Mouse (Mus musculus): ENCODE results near the gene Tle4. TPM values are rescaled to one million over a fixed set of nuclear protein-coding genes. Genes with fewer than 3 reads are reported as not detected.

Tle4 gene
- polyA plus RNA-seq, 1 experiment from 2014 or later: 33.9 TPM

- 91% methylated on average over 3 of the region's 3 CpGs for WGBS
- ATAC-seq (ENCODE audit: low read depth): no peak
- Histone ChIP-seq H3K9ac (no peak overlapping the region), H3K4me2 (no peak overlapping the region), H3K36me3 (peaks cover 23% of the 10 kb centered on the region), H3K27ac (replicated peaks) (no peak overlapping the region), H3K9me3 (no peaks in the 10 kb centered on the region), H3K4me1 (replicated peaks) (peaks cover 37% of the 10 kb centered on the region), H3K27me3 (0 out of 2 replicates have a peak, but pooled peaks cover 7% of the 10 kb centered on the region), H3K4me3 (no peak overlapping the region)
These were observed 11.7 kb downstream of the Tle4 start for GRCm38 (mm10) chr19:14586171-14586570.

GRCm38 (mm10) chr19:14585731-14586130 is 12.1 kb downstream of the Tle4 start:
- Histone ChIP-seq H3K4me1 (replicated peaks) (peaks cover 34% of the 10 kb centered on the region), H3K27me3 (0 out of 2 replicates have a peak, but pooled peaks cover 7% of the 10 kb centered on the region), H3K4me2 (no peak overlapping the region), H3K27ac (replicated peaks) (no peak overlapping the region), H3K9ac (no peak overlapping the region), H3K4me3 (no peak overlapping the region), H3K9me3 (no peaks in the 10 kb centered on the region), H3K36me3 (peaks cover 27% of the 10 kb centered on the region)
- ATAC-seq (ENCODE audit: low read depth): no peak
- 88% methylated on average over 4 of the region's 4 CpGs for WGBS

GRCm38 (mm10) chr19:14585235-14585634 is 12.6 kb downstream of the Tle4 start:
- no peak overlapping the region for H3K9ac ChIP-seq
- no peak overlapping the region for H3K4me3 ChIP-seq
- H3K36me3 ChIP-seq: peaks cover 28% of the 10 kb centered on the region
- ATAC-seq (ENCODE audit: low read depth): no peak
- H3K4me2 ChIP-seq: no peak overlapping the region
- peaks cover 29% of the 10 kb centered on the region for H3K4me1 ChIP-seq (replicated peaks)
- 95% methylated on average over 3 of the region's 3 CpGs for WGBS
- H3K27ac ChIP-seq (replicated peaks): no peak overlapping the region
- no peaks in the 10 kb centered on the region for H3K9me3 ChIP-seq
- 0 out of 2 replicates have a peak, but pooled peaks cover 7% of the 10 kb centered on the region for H3K27me3 ChIP-seq

GRCm38 (mm10) chr19:14578698-14579097 is 19.2 kb downstream of the Tle4 start:
- no peaks in the 10 kb centered on the region for H3K27me3 ChIP-seq
- no peaks in the 10 kb centered on the region for H3K9me3 ChIP-seq
- no peak overlapping the region for H3K27ac ChIP-seq (replicated peaks)
- ATAC-seq (ENCODE audit: low read depth): no peak
- H3K4me2 ChIP-seq: no peak overlapping the region
- WGBS: 90% methylated on average over 5 of the region's 5 CpGs
- peaks cover 6% of the 10 kb centered on the region; the same call in 1 of the 2 replicates for H3K4me1 ChIP-seq (replicated peaks)
- H3K36me3 ChIP-seq: peaks cover 9% of the 10 kb centered on the region
- H3K4me3 ChIP-seq: no peak overlapping the region
- H3K9ac ChIP-seq: no peak overlapping the region

GRCm38 (mm10) chr19:14578016-14578415 is 19.8 kb downstream of the Tle4 start:
- H3K4me3 ChIP-seq: no peak overlapping the region
- H3K4me1 ChIP-seq (replicated peaks): peaks cover 6% of the 10 kb centered on the region; the same call in 1 of the 2 replicates
- no peak for ATAC-seq (ENCODE audit: low read depth)
- peaks cover 9% of the 10 kb centered on the region for H3K36me3 ChIP-seq
- no peaks in the 10 kb centered on the region for H3K27me3 ChIP-seq
- no peak overlapping the region for H3K4me2 ChIP-seq
- no peak overlapping the region for H3K27ac ChIP-seq (replicated peaks)
- H3K9me3 ChIP-seq: no peaks in the 10 kb centered on the region
- H3K9ac ChIP-seq: no peak overlapping the region
- 73% methylated on average over 4 of the region's 4 CpGs for WGBS

GRCm38 (mm10) chr19:14576311-14576710 is 21.5 kb downstream of the Tle4 start:
- Histone ChIP-seq H3K9ac (no peak overlapping the region), H3K27ac (replicated peaks) (no peak overlapping the region), H3K4me2 (no peak overlapping the region), H3K27me3 (no peaks in the 10 kb centered on the region), H3K4me3 (no peak overlapping the region), H3K36me3 (peaks cover 6% of the 10 kb centered on the region), H3K4me1 (replicated peaks) (peaks cover 6% of the 10 kb centered on the region; the same call in 1 of the 2 replicates), H3K9me3 (no peaks in the 10 kb centered on the region)
- no peak for ATAC-seq (ENCODE audit: low read depth)

GRCm38 (mm10) chr19:14568879-14569278 is 29.0 kb downstream of the Tle4 start:
- H3K27me3 ChIP-seq: peaks cover 6% of the 10 kb centered on the region; the same call in 1 of the 2 replicates

GRCm38 (mm10) chr19:14567081-14567480 is 30.8 kb downstream of the Tle4 start:
- H3K4me2 ChIP-seq: no peak overlapping the region
- peak; percentile 79 for ATAC-seq (ENCODE audit: low read depth)
- H3K9me3 ChIP-seq: no peaks in the 10 kb centered on the region
- peaks cover 36% of the 10 kb centered on the region for H3K4me1 ChIP-seq (replicated peaks)
- 14% methylated on average over 3 of the region's 3 CpGs for WGBS
- peaks cover 11% of the 10 kb centered on the region; the same call in 1 of the 2 replicates for H3K27me3 ChIP-seq
- H3K36me3 ChIP-seq: no peaks in the 10 kb centered on the region
- peak overlapping the region; percentile 43 for H3K27ac ChIP-seq (replicated peaks)
- H3K9ac ChIP-seq: no peak overlapping the region
- H3K4me3 ChIP-seq: no peak overlapping the region

More at GRCm38 (mm10) chr19:14568879-14569278, 29.0 kb downstream of the Tle4 start:
- H3K4me1 ChIP-seq (replicated peaks): peaks cover 36% of the 10 kb centered on the region
- H3K9ac ChIP-seq: no peak overlapping the region
- no peaks in the 10 kb centered on the region for H3K9me3 ChIP-seq
- no peaks in the 10 kb centered on the region for H3K36me3 ChIP-seq
- no peak overlapping the region for H3K27ac ChIP-seq (replicated peaks)
- ATAC-seq (ENCODE audit: low read depth): no peak
- no peak overlapping the region for H3K4me3 ChIP-seq
- no peak overlapping the region for H3K4me2 ChIP-seq

- H3K36me3 ChIP-seq: no peaks in the 10 kb centered on the region
- H3K9me3 ChIP-seq: no peaks in the 10 kb centered on the region
- H3K27me3 ChIP-seq: peaks cover 11% of the 10 kb centered on the region; the same call in 1 of the 2 replicates
- H3K4me1 ChIP-seq (replicated peaks): peaks cover 36% of the 10 kb centered on the region
- no peak overlapping the region for H3K4me2 ChIP-seq
- H3K9ac ChIP-seq: no peak overlapping the region
- 12% methylated on average over 5 of the region's 5 CpGs for WGBS
- peak; percentile 71 for ATAC-seq (ENCODE audit: low read depth)
- no peak overlapping the region for H3K4me3 ChIP-seq
- peak overlapping the region; percentile 43 for H3K27ac ChIP-seq (replicated peaks)
These were observed 31.3 kb downstream of the Tle4 start for GRCm38 (mm10) chr19:14566564-14567021.

- Histone ChIP-seq H3K4me1 (replicated peaks) (peaks cover 36% of the 10 kb centered on the region), H3K9me3 (no peaks in the 10 kb centered on the region), H3K4me3 (no peak overlapping the region), H3K9ac (no peak overlapping the region), H3K27me3 (peaks cover 11% of the 10 kb centered on the region; the same call in 1 of the 2 replicates), H3K4me2 (no peak overlapping the region), H3K36me3 (no peaks in the 10 kb centered on the region), H3K27ac (replicated peaks) (no peak overlapping the region; the same call in 1 of the 2 replicates)
- WGBS: 34% methylated on average over 4 of the region's 4 CpGs
- ATAC-seq (ENCODE audit: low read depth): peak; percentile 41; the same call in 1 of the 2 replicates
These were observed 32.3 kb downstream of the Tle4 start for GRCm38 (mm10) chr19:14565424-14566069.

GRCm38 (mm10) chr19:14563273-14563959 is 34.4 kb downstream of the Tle4 start:
- no peak overlapping the region for H3K27ac ChIP-seq (replicated peaks)
- H3K4me1 ChIP-seq (replicated peaks): peaks cover 26% of the 10 kb centered on the region
- ATAC-seq (ENCODE audit: low read depth): no peak
- no peak overlapping the region for H3K4me3 ChIP-seq
- no peak overlapping the region for H3K9ac ChIP-seq
- H3K36me3 ChIP-seq: no peaks in the 10 kb centered on the region
- 83% methylated on average over 4 of the region's 4 CpGs for WGBS
- no peaks in the 10 kb centered on the region for H3K9me3 ChIP-seq
- H3K27me3 ChIP-seq: peaks cover 4% of the 10 kb centered on the region; the same call in 1 of the 2 replicates
- no peak overlapping the region for H3K4me2 ChIP-seq

- H3K9me3 ChIP-seq: no peaks in the 10 kb centered on the region
- no peaks in the 10 kb centered on the region for H3K36me3 ChIP-seq
- H3K4me2 ChIP-seq: no peak overlapping the region
- H3K9ac ChIP-seq: no peak overlapping the region
- H3K27ac ChIP-seq (replicated peaks): no peak overlapping the region
- 83% methylated on average over 3 of the region's 3 CpGs for WGBS
- no peak for ATAC-seq (ENCODE audit: low read depth)
- H3K4me1 ChIP-seq (replicated peaks): peaks cover 13% of the 10 kb centered on the region
- H3K27me3 ChIP-seq: no peaks in the 10 kb centered on the region
- H3K4me3 ChIP-seq: no peak overlapping the region
These were observed 50.0 kb downstream of the Tle4 start for GRCm38 (mm10) chr19:14547871-14548270.
